Mouse (Mus musculus): ENCODE data around the gene Cstl1. TPM values are rescaled to one million over a fixed set of nuclear protein-coding genes. Genes with fewer than 3 reads are reported as not detected.

Gene Cstl1
- polyA plus RNA-seq (2014; fragmentation: Nextera tagmentation; extraction: Ambion mirVana), result not detected in 2 replicates

GRCm38 (mm10) chr2:148750058-148750457 is at the start of gene Cstl1:
Gene Cstl1 (plus strand): TSS chr2:148750358.
- Histone ChIP-seq H3K4me3 (ENCODE audit: low read depth, low read length) (no peak within 1 kb of the TSS), H3K4me1 (replicated peaks; ENCODE audit: control insufficient read depth, insufficient read depth, low read length) (no peaks in the 10 kb centered on the region), H3K9ac (ENCODE audit: low read length) (no peak within 1 kb of the TSS), H3K27ac (ENCODE audit: low read depth, low read length) (no peak within 1 kb of the TSS), H3K36me3 (ENCODE audit: control insufficient read depth, insufficient read depth, low read length) (no peaks in the 10 kb centered on the region), H3K27me3 (ENCODE audit: control insufficient read depth, insufficient read depth, low read length) (no peaks in the 10 kb centered on the region), H3K9me3 (ENCODE audit: control insufficient read depth, low read length) (no peaks in the 10 kb centered on the region), H3K4me2 (ENCODE audit: low read depth, low read length, severe bottlenecking) (no peak within 1 kb of the TSS)
- WGBS, result 75% methylated on average over 1 of the region's 1 CpGs
- ATAC-seq (replicated peaks; ENCODE audit: low FRiP score), result no peak
- DNase-seq (ENCODE audit: low spot score), result no peak

- H3K27ac ChIP-seq (ENCODE audit: low read depth, low read length), result no peak overlapping the region
- no peak overlapping the region for H3K9ac ChIP-seq (ENCODE audit: low read length)
- no peaks in the 10 kb centered on the region for H3K9me3 ChIP-seq (ENCODE audit: control insufficient read depth, low read length)
- peak; percentile 55; the same call in 1 of the 2 replicates for ATAC-seq (replicated peaks; ENCODE audit: low FRiP score)
- H3K4me2 ChIP-seq (ENCODE audit: low read depth, low read length, severe bottlenecking), result no peak overlapping the region
- no peaks in the 10 kb centered on the region for H3K27me3 ChIP-seq (ENCODE audit: control insufficient read depth, insufficient read depth, low read length)
- H3K36me3 ChIP-seq (ENCODE audit: control insufficient read depth, insufficient read depth, low read length), result no peaks in the 10 kb centered on the region; the same call in 1 of the 2 replicates
- no peaks in the 10 kb centered on the region for H3K4me1 ChIP-seq (replicated peaks; ENCODE audit: control insufficient read depth, insufficient read depth, low read length)
- 76% methylated on average over 15 of the region's 15 CpGs for WGBS
- DNase-seq (ENCODE audit: low spot score), result no peak
- no peak overlapping the region for H3K4me3 ChIP-seq (ENCODE audit: low read depth, low read length)
Observed at GRCm38 (mm10) chr2:148706409-148707201, 43.6 kb upstream of the Cstl1 start.

- ATAC-seq (replicated peaks; ENCODE audit: low FRiP score), result peak; percentile 54; the same call in 1 of the 2 replicates
- 44% methylated on average over 6 of the region's 6 CpGs for WGBS
Observed at GRCm38 (mm10) chr2:148707202-148707530, 43.0 kb upstream of the Cstl1 start.

GRCm38 (mm10) chr2:148712326-148712725 is 37.8 kb upstream of the Cstl1 start:
- no peaks in the 10 kb centered on the region for H3K36me3 ChIP-seq (ENCODE audit: control insufficient read depth, insufficient read depth, low read length)
- WGBS, result 86% methylated on average over 3 of the region's 3 CpGs
- H3K9me3 ChIP-seq (ENCODE audit: control insufficient read depth, low read length), result no peaks in the 10 kb centered on the region
- no peak overlapping the region for H3K27ac ChIP-seq (ENCODE audit: low read depth, low read length)
- no peak for ATAC-seq (replicated peaks; ENCODE audit: low FRiP score)
- no peaks in the 10 kb centered on the region for H3K27me3 ChIP-seq (ENCODE audit: control insufficient read depth, insufficient read depth, low read length)
- DNase-seq (ENCODE audit: low spot score), result no peak
- H3K9ac ChIP-seq (ENCODE audit: low read length), result no peak overlapping the region
- no peak overlapping the region for H3K4me2 ChIP-seq (ENCODE audit: low read depth, low read length, severe bottlenecking)
- H3K4me1 ChIP-seq (replicated peaks; ENCODE audit: control insufficient read depth, insufficient read depth, low read length), result no peaks in the 10 kb centered on the region
- H3K4me3 ChIP-seq (ENCODE audit: low read depth, low read length), result no peak overlapping the region

More at GRCm38 (mm10) chr2:148707202-148707530, 43.0 kb upstream of the Cstl1 start:
- H3K4me1 ChIP-seq (replicated peaks; ENCODE audit: control insufficient read depth, insufficient read depth, low read length), result no peaks in the 10 kb centered on the region
- H3K27me3 ChIP-seq (ENCODE audit: control insufficient read depth, insufficient read depth, low read length), result no peaks in the 10 kb centered on the region
- H3K9me3 ChIP-seq (ENCODE audit: control insufficient read depth, low read length), result no peaks in the 10 kb centered on the region
- no peak overlapping the region for H3K27ac ChIP-seq (ENCODE audit: low read depth, low read length)
- no peaks in the 10 kb centered on the region; the same call in 1 of the 2 replicates for H3K36me3 ChIP-seq (ENCODE audit: control insufficient read depth, insufficient read depth, low read length)
- no peak overlapping the region for H3K4me3 ChIP-seq (ENCODE audit: low read depth, low read length)
- no peak overlapping the region for H3K9ac ChIP-seq (ENCODE audit: low read length)
- DNase-seq (ENCODE audit: low spot score), result no peak
- H3K4me2 ChIP-seq (ENCODE audit: low read depth, low read length, severe bottlenecking), result no peak overlapping the region

- Histone ChIP-seq H3K4me2 (ENCODE audit: low read depth, low read length, severe bottlenecking) (no peak overlapping the region), H3K4me3 (ENCODE audit: low read depth, low read length) (no peak overlapping the region), H3K9ac (ENCODE audit: low read length) (no peak overlapping the region), H3K27me3 (ENCODE audit: control insufficient read depth, insufficient read depth, low read length) (no peaks in the 10 kb centered on the region), H3K27ac (ENCODE audit: low read depth, low read length) (no peak overlapping the region), H3K4me1 (replicated peaks; ENCODE audit: control insufficient read depth, insufficient read depth, low read length) (no peaks in the 10 kb centered on the region), H3K36me3 (ENCODE audit: control insufficient read depth, insufficient read depth, low read length) (no peaks in the 10 kb centered on the region), H3K9me3 (ENCODE audit: control insufficient read depth, low read length) (no peaks in the 10 kb centered on the region)
- ATAC-seq (replicated peaks; ENCODE audit: low FRiP score) (no peak), DNase-seq (ENCODE audit: low spot score) (no peak)
- 53% methylated on average over 2 of the region's 2 CpGs for WGBS
Observed at GRCm38 (mm10) chr2:148717072-148717471, 33.1 kb upstream of the Cstl1 start.

- Histone ChIP-seq H3K27ac (ENCODE audit: low read depth, low read length) (no peak overlapping the region), H3K9me3 (ENCODE audit: control insufficient read depth, low read length) (no peaks in the 10 kb centered on the region), H3K4me3 (ENCODE audit: low read depth, low read length) (no peak overlapping the region), H3K27me3 (ENCODE audit: control insufficient read depth, insufficient read depth, low read length) (no peaks in the 10 kb centered on the region), H3K4me1 (replicated peaks; ENCODE audit: control insufficient read depth, insufficient read depth, low read length) (no peaks in the 10 kb centered on the region), H3K36me3 (ENCODE audit: control insufficient read depth, insufficient read depth, low read length) (no peaks in the 10 kb centered on the region), H3K4me2 (ENCODE audit: low read depth, low read length, severe bottlenecking) (no peak overlapping the region), H3K9ac (ENCODE audit: low read length) (no peak overlapping the region)
- 78% methylated on average over 2 of the region's 2 CpGs for WGBS
- no peak for ATAC-seq (replicated peaks; ENCODE audit: low FRiP score)
- no peak for DNase-seq (ENCODE audit: low spot score)
Observed at GRCm38 (mm10) chr2:148719271-148719995, 30.7 kb upstream of the Cstl1 start.

GRCm38 (mm10) chr2:148731614-148732326 is 18.4 kb upstream of the Cstl1 start:
- peak overlapping the region; percentile 83 for H3K9ac ChIP-seq (ENCODE audit: low read length)
- H3K27ac ChIP-seq (ENCODE audit: low read depth, low read length), result no peak overlapping the region
- no peaks in the 10 kb centered on the region; the same call in 1 of the 2 replicates for H3K9me3 ChIP-seq (ENCODE audit: control insufficient read depth, low read length)
- no peak; the same call in 1 of the 2 replicates for ATAC-seq (replicated peaks; ENCODE audit: low FRiP score)
- WGBS, result 1% methylated on average over 32 of the region's 35 CpGs
- peak overlapping the region; percentile 71 for H3K4me3 ChIP-seq (ENCODE audit: low read depth, low read length)
- H3K27me3 ChIP-seq (ENCODE audit: control insufficient read depth, insufficient read depth, low read length), result no peaks in the 10 kb centered on the region
- H3K36me3 ChIP-seq (ENCODE audit: control insufficient read depth, insufficient read depth, low read length), result no peaks in the 10 kb centered on the region
- peak overlapping the region; percentile 80 for H3K4me2 ChIP-seq (ENCODE audit: low read depth, low read length, severe bottlenecking)
- H3K4me1 ChIP-seq (replicated peaks; ENCODE audit: control insufficient read depth, insufficient read depth, low read length), result peaks cover 5% of the 10 kb centered on the region; the same call in 1 of the 2 replicates
- DNase-seq (ENCODE audit: low spot score), result peak; percentile 59

GRCm38 (mm10) chr2:148732327-148733000 is 17.7 kb upstream of the Cstl1 start, which contains the start of gene Napb:
Gene Napb (minus strand): TSS chr2:148732467.
- H3K27me3 ChIP-seq (ENCODE audit: control insufficient read depth, insufficient read depth, low read length), result no peaks in the 10 kb centered on the region
- H3K4me3 ChIP-seq (ENCODE audit: low read depth, low read length), result peak within 1 kb of the TSS; percentile 71
- peaks cover 5% of the 10 kb centered on the region; the same call in 1 of the 2 replicates for H3K4me1 ChIP-seq (replicated peaks; ENCODE audit: control insufficient read depth, insufficient read depth, low read length)
- 4% methylated on average over 18 of the region's 18 CpGs for WGBS
- H3K36me3 ChIP-seq (ENCODE audit: control insufficient read depth, insufficient read depth, low read length), result no peaks in the 10 kb centered on the region
- ATAC-seq (replicated peaks; ENCODE audit: low FRiP score) (peak; percentile 100), DNase-seq (ENCODE audit: low spot score) (peak; percentile 94)
- no peak within 1 kb of the TSS for H3K27ac ChIP-seq (ENCODE audit: low read depth, low read length)
- no peaks in the 10 kb centered on the region; the same call in 1 of the 2 replicates for H3K9me3 ChIP-seq (ENCODE audit: control insufficient read depth, low read length)
- peak within 1 kb of the TSS; percentile 83 for H3K9ac ChIP-seq (ENCODE audit: low read length)
- peak within 1 kb of the TSS; percentile 80 for H3K4me2 ChIP-seq (ENCODE audit: low read depth, low read length, severe bottlenecking)

Data from forebrain, embryonic 11.5 days (tissue).